Comparison of ENCODE assay signal across 8 mouse cellular contexts in genomic region chr2:116075902-116076301, GRCm38 (mm10). TPM values are rescaled to one million over a fixed set of nuclear protein-coding genes. Genes with fewer than 3 reads are reported as not detected.
A peak's percentile ranks its signal among the peaks of the same experiment; 100 is the strongest.
DNase-seq lines count a peak whose midpoint lies in the region; ATAC-seq and TF ChIP-seq lines count a peak whose summit lies in the region.

No protein-coding gene starts in this region.

- H3K27me3 ChIP-seq in heart, embryonic 11.5 days (ENCODE audit: control insufficient read depth, insufficient read depth, low read length) = no peaks in the 10 kb centered on the region
- H3K27me3 ChIP-seq in kidney, embryonic 14.5 days (ENCODE audit: control insufficient read depth, insufficient read depth, low read length) = no peaks in the 10 kb centered on the region
- no peaks in the 10 kb centered on the region for H3K27me3 ChIP-seq in stomach, postnatal 0 days (ENCODE audit: control insufficient read depth, insufficient read depth, low read length)

- TF ChIP-seq EP300 in stomach, postnatal 0 days (optimal IDR thresholded peaks at IDR 0.05) = no peak

- peaks cover 4% of the 10 kb centered on the region; the same call in 1 of the 2 replicates for H3K4me1 ChIP-seq in brown adipose tissue, adult 24 weeks (ENCODE audit: control insufficient read depth, insufficient read depth, insufficient read length, low read length)
- H3K4me1 ChIP-seq in heart, embryonic 11.5 days (ENCODE audit: control insufficient read depth, insufficient read depth, low read length) = peaks cover 9% of the 10 kb centered on the region; the same call in 1 of the 2 replicates
- H3K4me1 ChIP-seq in kidney, embryonic 14.5 days (ENCODE audit: control insufficient read depth, insufficient read depth, low read length) = peaks cover 12% of the 10 kb centered on the region; the same call in 1 of the 2 replicates
- H3K4me1 ChIP-seq in stomach, postnatal 0 days (replicated peaks; ENCODE audit: control insufficient read depth, insufficient read depth) = no peaks in the 10 kb centered on the region

- no peaks in the 10 kb centered on the region for H3K9me3 ChIP-seq in heart, embryonic 11.5 days (replicated peaks; ENCODE audit: control insufficient read depth, low read length)
- H3K9me3 ChIP-seq in kidney, embryonic 14.5 days (ENCODE audit: control insufficient read depth, low read length) = peaks cover under 1% of the 10 kb centered on the region; the same call in 1 of the 2 replicates
- no peaks in the 10 kb centered on the region for H3K9me3 ChIP-seq in stomach, postnatal 0 days (ENCODE audit: control insufficient read depth, low read length)

- peak overlapping the region; percentile 57; the same call in 1 of the 2 replicates for H3K9ac ChIP-seq in heart, embryonic 11.5 days (ENCODE audit: low read depth, low read length)
- H3K9ac ChIP-seq in kidney, embryonic 14.5 days (ENCODE audit: low read depth, low read length) = peak overlapping the region; percentile 55
- peak overlapping the region; percentile 64 for H3K9ac ChIP-seq in stomach, postnatal 0 days (ENCODE audit: low read length)

- TF ChIP-seq CTCF in stomach, postnatal 0 days (IDR thresholded peaks at IDR 0.05; ENCODE audit: low read depth) = no peak

- no peak overlapping the region for H3K27ac ChIP-seq in brown adipose tissue, adult 24 weeks (replicated peaks; ENCODE audit: low read depth, low read length)
- peak overlapping the region; percentile 59 for H3K27ac ChIP-seq in heart, embryonic 11.5 days (ENCODE audit: low read depth, low read length)
- H3K27ac ChIP-seq in kidney, embryonic 14.5 days (ENCODE audit: low read depth, low read length) = peak overlapping the region; percentile 52; the same call in 1 of the 2 replicates
- peak overlapping the region; percentile 63; the same call in 1 of the 2 replicates for H3K27ac ChIP-seq in stomach, postnatal 0 days (replicated peaks)

- H3K4me2 ChIP-seq in heart, embryonic 11.5 days = peak overlapping the region; percentile 86
- H3K4me2 ChIP-seq in kidney, embryonic 14.5 days (replicated peaks; ENCODE audit: low read depth, low read length) = peak overlapping the region; percentile 74
- peak overlapping the region; percentile 86 for H3K4me2 ChIP-seq in stomach, postnatal 0 days (replicated peaks; ENCODE audit: low read depth)

- under 1% methylated on average over 23 of the region's 23 CpGs for WGBS in heart, embryonic 11.5 days (ENCODE audit: insufficient replicate concordance)
- WGBS in kidney, embryonic 14.5 days = 0% methylated on average over 23 of the region's 23 CpGs
- WGBS in stomach, postnatal 0 days = 0% methylated on average over 23 of the region's 23 CpGs

- H3K4me3 ChIP-seq in brown adipose tissue, adult 24 weeks (ENCODE audit: insufficient read depth, low read depth, low read length) = peak overlapping the region; percentile 67
- peak overlapping the region; percentile 51 for H3K4me3 ChIP-seq in heart, embryonic 11.5 days (ENCODE audit: low read depth, low read length)
- peak overlapping the region; percentile 46 for H3K4me3 ChIP-seq in kidney, embryonic 14.5 days (ENCODE audit: low read length)
- H3K4me3 ChIP-seq in stomach, postnatal 0 days (ENCODE audit: low read depth, low read length) = peak overlapping the region; percentile 55

- no peaks in the 10 kb centered on the region for H3K36me3 ChIP-seq in heart, embryonic 11.5 days (ENCODE audit: control insufficient read depth, insufficient read depth, low read length)
- H3K36me3 ChIP-seq in kidney, embryonic 14.5 days (ENCODE audit: control insufficient read depth, insufficient read depth, low read length) = peaks cover 2% of the 10 kb centered on the region; the same call in 1 of the 2 replicates
- H3K36me3 ChIP-seq in stomach, postnatal 0 days (ENCODE audit: control insufficient read depth, insufficient read depth, low read length) = no peaks in the 10 kb centered on the region

- DNase-seq in heart, adult 11 months = peak; percentile 94
- DNase-seq in heart, adult 8-10 months (ENCODE audit: low spot score) = no peak
- DNase-seq in lung, postnatal 10 days = peak; percentile 53
- DNase-seq in stomach, postnatal 0 days (ENCODE audit: low spot score) = peak; percentile 74
- no peak for DNase-seq in spleen, adult 18-20 months

- ATAC-seq in heart, embryonic 11.5 days (replicated peaks; ENCODE audit: insufficient number of reproducible peaks, low FRiP score, low TSS enrichment) = peak; percentile 72
- ATAC-seq in kidney, embryonic 14.5 days (ENCODE audit: low FRiP score, low TSS enrichment) = peak; percentile 86
- ATAC-seq in stomach, postnatal 0 days (ENCODE audit: low FRiP score, low TSS enrichment) = peak; percentile 79; the same call in 1 of the 2 replicates

RNA-seq across cellular contexts. Expression of gene Meis2, which starts 10.3 kb away (rescaled TPM):
- 10 to 100 TPM; 24.2 to 31.6 (median 28.8) TPM for total RNA-seq in heart, adult 8-10 months (2022)
- polyA plus RNA-seq in brown adipose tissue, adult 24 weeks (2012; ENCODE audit: insufficient read depth, insufficient read length, missing spikeins) = 12.2 and 14.6 TPM in 2 replicates
- polyA plus RNA-seq in heart, embryonic 11.5 days (2014; fragmentation: Nextera tagmentation; extraction: Ambion mirVana) = 50.5 and 59.8 TPM in 2 replicates
- polyA plus RNA-seq in kidney, embryonic 14.5 days (2014; fragmentation: Nextera tagmentation; extraction: Ambion mirVana) = 111 and 112 TPM in 2 replicates
- 17.7 and 20.2 TPM in 2 replicates for polyA plus RNA-seq in stomach, postnatal 0 days (2015; fragmentation: Nextera tagmentation; extraction: Ambion mirVana)

Comparison
In these comparisons a context has a peak if more than half of its experiments do, and no peak if none do; other contexts are left out.
1. DNase-seq: peak in heart, adult 11 months (single experiment), lung, postnatal 10 days (single experiment) and stomach, postnatal 0 days (single experiment); none in heart, adult 8-10 months (single experiment) and spleen, adult 18-20 months (0 of 2).
2. Peak in every context shown above with its lines, with median percentiles within 50 percentile points of each other: H3K4me3 ChIP-seq, ATAC-seq, H3K4me2 ChIP-seq and H3K9ac ChIP-seq.